15 mouse cellular contexts compared by ENCODE assay signal in the genomic region with DNA sequence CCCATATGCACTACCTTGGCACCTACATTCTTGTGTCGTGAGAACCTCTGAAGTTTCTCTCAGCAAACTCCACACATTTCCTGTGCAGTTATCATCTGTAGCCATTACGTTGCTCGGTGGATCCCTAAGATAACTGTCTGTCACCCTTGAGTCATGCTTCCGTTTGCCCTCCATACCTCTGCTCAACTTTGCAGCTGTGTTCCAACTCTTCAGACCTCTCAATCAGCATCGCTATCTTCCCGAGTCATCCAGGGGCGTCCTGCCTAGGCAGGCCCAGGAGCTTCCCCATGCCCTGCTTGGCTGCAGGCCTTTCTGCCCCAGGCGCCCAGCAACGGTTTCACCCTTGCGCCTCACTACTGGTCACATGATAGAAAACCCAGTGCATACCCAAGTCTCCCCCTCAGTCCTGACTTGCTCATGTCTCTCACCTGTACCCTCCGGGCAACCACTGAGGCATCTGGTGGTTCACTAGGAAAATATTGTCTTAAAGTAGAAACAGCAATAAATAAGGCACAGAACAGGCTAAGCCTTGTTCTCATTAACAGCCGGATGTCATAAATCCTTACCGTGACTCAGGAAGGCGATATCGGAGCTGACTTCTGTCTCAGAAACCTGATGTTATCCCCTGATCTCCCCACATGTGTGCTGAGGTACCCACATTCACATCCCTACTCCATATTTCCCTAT. TPM values are rescaled to one million over a fixed set of nuclear protein-coding genes. Genes with fewer than 3 reads are reported as not detected.
A peak's percentile ranks its signal among the peaks of the same experiment; 100 is the strongest.
DNase-seq lines count a peak whose midpoint lies in the region; ATAC-seq and TF ChIP-seq lines count a peak whose summit lies in the region.
"Had no signal": no experiment of that assay in that cellular context is flagged by ENCODE, and none has a peak within 500 bp of the region (broad histone marks: within the 10 kb centered on the region; RNA-seq: fewer than 3 reads in every experiment).

No protein-coding gene starts in this region.

- peaks cover 0 to 45% of the 10 kb centered on the region in 2 experiments; a peak in 2 of 4 replicates for H3K36me3 ChIP-seq in MEL (ENCODE audit: control insufficient read depth in 1 of 2, insufficient read depth in 2 of 2, low read length in 2 of 2)
- H3K36me3 ChIP-seq in limb, embryonic 15.5 days: no peaks in the 10 kb centered on the region
- H3K36me3 ChIP-seq: hindbrain, embryonic 15.5 days; neural tube, embryonic 12.5 days had no signal

- no peak for ATAC-seq in limb, embryonic 15.5 days (ENCODE audit: insufficient number of reproducible peaks, low FRiP score, low TSS enrichment, low read depth)
- ATAC-seq: Patski had no signal

- peak overlapping the region; percentile 94 for H3K27ac ChIP-seq in MEL (ENCODE audit: control insufficient read depth, low read depth, low read length)
- peak overlapping the region; percentile 43 for H3K27ac ChIP-seq in embryonic fibroblast, embryonic 13.5 days (ENCODE audit: insufficient read depth, low read length)
- peak overlapping the region; percentile 19; the same call in 1 of the 2 replicates for H3K27ac ChIP-seq in limb, embryonic 15.5 days
- H3K27ac ChIP-seq: hindbrain, embryonic 15.5 days; layer of hippocampus, adult 2 months; neural tube, embryonic 12.5 days had no signal

- TF ChIP-seq POLR2A in MEL (IDR thresholded peaks at IDR 0.05; ENCODE audit: control insufficient read depth in 1 of 2, insufficient read depth in 1 of 2, low read depth in 1 of 2, low read length in 2 of 2, poor library complexity in 1 of 2): no peak; a peak in 1 of 4 replicates
- 0 out of 2 replicates have a peak, but pooled peaks have one; percentile 16 for TF ChIP-seq POLR2A in embryonic fibroblast, embryonic 13.5 days (IDR thresholded peaks at IDR 0.05; ENCODE audit: low read depth, low read length)

- peaks cover 21 to 59% of the 10 kb centered on the region in 2 experiments for H3K4me1 ChIP-seq in MEL (ENCODE audit: control insufficient read depth in 1 of 2, insufficient read depth in 2 of 2, low read length in 2 of 2)
- H3K4me1 ChIP-seq in embryonic fibroblast, embryonic 13.5 days (ENCODE audit: control insufficient read depth, insufficient read depth, low read length): peaks cover 2% of the 10 kb centered on the region; the same call in 1 of the 2 replicates
- H3K4me1 ChIP-seq in limb, embryonic 15.5 days: peaks cover 27% of the 10 kb centered on the region

- intact Hi-C loops in left cerebral cortex, postnatal 14 days (cut with DNase I): no loop called here

- WGBS in limb, embryonic 15.5 days: 25% methylated on average over 15 of the region's 15 CpGs

- peaks cover 14% of the 10 kb centered on the region for H3K79me2 ChIP-seq in MEL (ENCODE audit: control insufficient read depth, insufficient read depth, low read length, poor library complexity)

- H3K4me3 ChIP-seq in MEL (ENCODE audit: control insufficient read depth in 1 of 2, insufficient read depth in 1 of 2, low read depth in 2 of 2, low read length in 2 of 2): peak overlapping the region; percentile 11 to 25; a peak in 3 of 4 replicates
- H3K4me3 ChIP-seq in embryonic fibroblast, embryonic 13.5 days (ENCODE audit: insufficient read depth, low read length): no peak overlapping the region
- no peak overlapping the region for H3K4me3 ChIP-seq in limb, embryonic 15.5 days
- H3K4me3 ChIP-seq: hindbrain, embryonic 15.5 days; layer of hippocampus, adult 2 months; neural tube, embryonic 12.5 days had no signal

- no peaks in the 10 kb centered on the region for H3K27me3 ChIP-seq in MEL (ENCODE audit: control insufficient read depth in 1 of 2, insufficient read depth in 2 of 2, low read length in 2 of 2)
- no peaks in the 10 kb centered on the region for H3K27me3 ChIP-seq in limb, embryonic 15.5 days
- H3K27me3 ChIP-seq: hindbrain, embryonic 15.5 days; neural tube, embryonic 12.5 days; Patski had no signal

- H3K9ac ChIP-seq in MEL (ENCODE audit: control insufficient read depth, low read depth, low read length, poor library complexity, severe bottlenecking): peak overlapping the region; percentile 50
- no peak overlapping the region for H3K9ac ChIP-seq in limb, embryonic 15.5 days
- H3K9ac ChIP-seq: hindbrain, embryonic 15.5 days; neural tube, embryonic 12.5 days had no signal

- no peak for TF ChIP-seq RAD21 in MEL (IDR thresholded peaks at IDR 0.05; ENCODE audit: low read depth, low read length)

- no peak for TF ChIP-seq CTCF in MEL (IDR thresholded peaks at IDR 0.05 in 2 of 3, conservative IDR thresholded peaks at IDR 0.05 in 1 of 3; ENCODE audit: control insufficient read depth in 1 of 3, insufficient read depth in 1 of 3, low read depth in 2 of 3, low read length in 3 of 3, poor library complexity in 1 of 3, severe bottlenecking in 1 of 3)
- no peak for TF ChIP-seq CTCF in embryonic fibroblast, embryonic 13.5 days (IDR thresholded peaks at IDR 0.05; ENCODE audit: borderline replicate concordance, insufficient read depth, low read length)

- no peak overlapping the region for H3K4me2 ChIP-seq in limb, embryonic 15.5 days
- H3K4me2 ChIP-seq: hindbrain, embryonic 15.5 days; neural tube, embryonic 12.5 days had no signal

- no peaks in the 10 kb centered on the region for H3K9me3 ChIP-seq in MEL (replicated peaks; ENCODE audit: insufficient read depth, low read length)
- no peaks in the 10 kb centered on the region for H3K9me3 ChIP-seq in limb, embryonic 15.5 days
- H3K9me3 ChIP-seq: hindbrain, embryonic 15.5 days; neural tube, embryonic 12.5 days had no signal

- peak; percentile 81 for DNase-seq in MEL (ENCODE audit: low read depth, low spot score)
- peak; percentile 28 to 53 for DNase-seq in natural killer cell, adult 2 months (ENCODE audit: low spot score in 2 of 2)
- no peak for DNase-seq in left cerebral cortex, postnatal 14 days (ENCODE audit: low spot score in 2 of 2)
- no peak for DNase-seq in spleen, postnatal 36 days (ENCODE audit: low spot score in 2 of 2)
- no peak for DNase-seq in retina, postnatal 1 day
- DNase-seq in layer of hippocampus, postnatal 25 days (ENCODE audit: extremely low spot score in 1 of 2, low spot score in 1 of 2): no peak

- peak; percentile 82 to 86 for TF ChIP-seq EP300 in MEL (IDR thresholded peaks at IDR 0.05; ENCODE audit: low read depth in 1 of 2, low read length in 2 of 2)

TF ChIP-seq in MEL, 35 proteins besides CTCF, POLR2A, EP300 and RAD21:
- TF ChIP-seq USF2 (IDR thresholded peaks at IDR 0.05; ENCODE audit: borderline replicate concordance in 1 of 2, insufficient read depth in 1 of 2, low read depth in 1 of 2, low read length in 2 of 2) (no peak), KAT2A (conservative IDR thresholded peaks at IDR 0.05; ENCODE audit: low read depth, low read length) (no peak), NELFE (IDR thresholded peaks at IDR 0.05; ENCODE audit: low read depth, low read length) (peak; percentile 4; the same call in 1 of the 2 replicates), HCFC1 (IDR thresholded peaks at IDR 0.05; ENCODE audit: low read depth, low read length) (no peak), TAL1 (IDR thresholded peaks at IDR 0.05; ENCODE audit: low read length) (peak; percentile 48), MYC (IDR thresholded peaks at IDR 0.05; ENCODE audit: low read depth, low read length) (0 out of 2 replicates have a peak, but pooled peaks have one; percentile 42), JUND (IDR thresholded peaks at IDR 0.05; ENCODE audit: low read depth, low read length) (peak; percentile 76), ELF1 (IDR thresholded peaks at IDR 0.05; ENCODE audit: low read depth, low read length) (no peak), SIN3A (IDR thresholded peaks at IDR 0.05; ENCODE audit: low read length) (peak; percentile 43), GATA1 (IDR thresholded peaks at IDR 0.05; ENCODE audit: low read depth, low read length) (peak; percentile 88), TCF12 (IDR thresholded peaks at IDR 0.05; ENCODE audit: low read depth, low read length) (peak; percentile 83), ETS1 (IDR thresholded peaks at IDR 0.05; ENCODE audit: low read depth, low read length) (peak; percentile 93)
TF ChIP-seq in MEL: peak in this region for 8.

RNA-seq across cellular contexts. Expression of gene Smg9, which starts 4.8 kb away (rescaled TPM):
- total RNA-seq in MEL (2012; rRNA removed): 47.5 and 54.6 TPM in 2 replicates
- 10 to 100 TPM in 1 of 2 experiments, not detected in 1; 95.3 TPM for polyA plus RNA-seq in MEL (2012; ENCODE audit: insufficient read depth in 1 of 2, insufficient read length in 2 of 2, low read depth in 1 of 2, low replicate concordance in 2 of 2, missing spikeins in 1 of 2)
- 14.8 and 18.1 TPM in 2 replicates for polyA plus RNA-seq in embryonic fibroblast, embryonic 13.5 days (2011; ENCODE audit: insufficient read length, low read depth, missing spikeins)
- 23.2 and 23.6 TPM in 2 replicates for polyA plus RNA-seq in limb, embryonic 15.5 days (2015; fragmentation: Nextera tagmentation; extraction: Ambion mirVana)
- 10 to 100 TPM; 35.5 to 39.7 TPM for total RNA-seq in left cerebral cortex, postnatal 14 days (2021)
- 10 to 100 TPM; 32.9 to 37.9 TPM for total RNA-seq in layer of hippocampus, postnatal 25 days (2021)

RNA-seq across cellular contexts. Expression of gene Kcnn4, which starts 24.6 kb away (rescaled TPM):
- total RNA-seq in MEL (2012; rRNA removed): 175 and 256 TPM in 2 replicates
- polyA plus RNA-seq in MEL (2012; ENCODE audit: insufficient read depth in 1 of 2, insufficient read length in 2 of 2, low read depth in 1 of 2, low replicate concordance in 2 of 2, missing spikeins in 1 of 2): 100 to 1,000 TPM in 1 of 2 experiments, not detected in 1; 188 TPM
- polyA plus RNA-seq in embryonic fibroblast, embryonic 13.5 days (2011; ENCODE audit: insufficient read length, low read depth, missing spikeins): 1.9 and 3.4 TPM in 2 replicates
- 3.0 and 3.4 TPM in 2 replicates for polyA plus RNA-seq in limb, embryonic 15.5 days (2015; fragmentation: Nextera tagmentation; extraction: Ambion mirVana)
- under 1 TPM; 0.32 to 0.40 TPM for total RNA-seq in left cerebral cortex, postnatal 14 days (2021)
- total RNA-seq in layer of hippocampus, postnatal 25 days (2021): under 1 TPM; 0.27 to 0.47 TPM
- polyA plus RNA-seq: Patski had no signal

RNA-seq across cellular contexts. Expression of gene Lypd5, which starts 45.6 kb away (rescaled TPM):
- total RNA-seq in MEL (2012; rRNA removed): not detected in 2 replicates
- polyA plus RNA-seq in MEL (2012; ENCODE audit: insufficient read depth in 1 of 2, insufficient read length in 2 of 2, low read depth in 1 of 2, low replicate concordance in 2 of 2, missing spikeins in 1 of 2): not detected
- polyA plus RNA-seq in embryonic fibroblast, embryonic 13.5 days (2011; ENCODE audit: insufficient read length, low read depth, missing spikeins): not detected in 2 replicates
- polyA plus RNA-seq in limb, embryonic 15.5 days (2015; fragmentation: Nextera tagmentation; extraction: Ambion mirVana): 55.8 and 59.7 TPM in 2 replicates
- not detected for total RNA-seq in left cerebral cortex, postnatal 14 days (2021)
- not detected for total RNA-seq in layer of hippocampus, postnatal 25 days (2021)
- total RNA-seq: adrenal gland, postnatal 4 days; layer of hippocampus, adult 2 months had no signal
- polyA plus RNA-seq: embryonic facial prominence, embryonic 11.5 days; hindbrain, embryonic 15.5 days; neural tube, embryonic 12.5 days; Patski had no signal

RNA-seq across cellular contexts. Expression of gene Irgc1, which starts 57.5 kb away (rescaled TPM):
- not detected in 2 replicates for total RNA-seq in MEL (2012; rRNA removed)
- polyA plus RNA-seq in MEL (2012; ENCODE audit: insufficient read depth in 1 of 2, insufficient read length in 2 of 2, low read depth in 1 of 2, low replicate concordance in 2 of 2, missing spikeins in 1 of 2): not detected
- polyA plus RNA-seq in embryonic fibroblast, embryonic 13.5 days (2011; ENCODE audit: insufficient read length, low read depth, missing spikeins): not detected in 2 replicates
- polyA plus RNA-seq in limb, embryonic 15.5 days (2015; fragmentation: Nextera tagmentation; extraction: Ambion mirVana): 0.17 TPM in 1 of 2 replicates, not detected in the other
- total RNA-seq in left cerebral cortex, postnatal 14 days (2021): under 1 TPM in 1 of 2 experiments, not detected in 1; 0.19 TPM
- total RNA-seq in layer of hippocampus, postnatal 25 days (2021): not detected
- total RNA-seq: adrenal gland, postnatal 4 days; layer of hippocampus, adult 2 months had no signal
- polyA plus RNA-seq: embryonic facial prominence, embryonic 11.5 days; hindbrain, embryonic 15.5 days; lung, embryonic 16.5 days; neural tube, embryonic 12.5 days; Patski had no signal

Comparison
In these comparisons a context has a peak if more than half of its experiments do, and no peak if none do; other contexts are left out.
1. DNase-seq: peak in MEL (single experiment) and natural killer cell, adult 2 months (2 of 2); none in left cerebral cortex, postnatal 14 days (0 of 2), spleen, postnatal 36 days (0 of 2), retina, postnatal 1 day (single experiment) and layer of hippocampus, postnatal 25 days (0 of 2).
2. H3K27ac ChIP-seq: peak in every context shown above with its lines; median percentile 94 in MEL; 43 in embryonic fibroblast, embryonic 13.5 days; 19 in limb, embryonic 15.5 days.
3. H3K4me3 ChIP-seq: peak in MEL (2 of 2); none in embryonic fibroblast, embryonic 13.5 days (single experiment) and limb, embryonic 15.5 days (single experiment).
4. RNA of gene Kcnn4, which starts 24.6 kb away (total RNA-seq): 175 to 256 TPM in MEL; 0.27 to 0.47 TPM in layer of hippocampus, postnatal 25 days and 0.32 to 0.40 TPM in left cerebral cortex, postnatal 14 days; every median in the first group is over 100 times any median in the second.